Mouse (Mus musculus) liver (tissue): Measurements from ENCODE around the gene Pnpla7.
"Not testable (repeated sequence)": the region's sequence is repeated elsewhere in the genome, so short reads cannot be mapped to it uniquely, and the experiment has no call there.

Source experiments
- DNase-seq: peaks from one replicate; pipeline ENCODE4 v3.0.0-alpha.2; 2020; ENCODE audit warnings: mixed read lengths

Gene Pnpla7

GRCm38 (mm10) chr2:24975704-24976297 is at the start of gene Pnpla7:
TSS of gene Pnpla7 (plus strand) at chr2:24976033.
- DNase-seq: peak; percentile 91

GRCm38 (mm10) chr2:24926345-24926964 is 49.4 kb upstream of the Pnpla7 start:
- no peak for DNase-seq

GRCm38 (mm10) chr2:24926965-24927358 is 48.9 kb upstream of the Pnpla7 start:
- DNase-seq: no peak

- DNase-seq: no peak
These were observed 47.9 kb upstream of the Pnpla7 start for GRCm38 (mm10) chr2:24927810-24928479.

GRCm38 (mm10) chr2:24929119-24929518 is 46.7 kb upstream of the Pnpla7 start:
- no peak for DNase-seq

GRCm38 (mm10) chr2:24929593-24929992 is 46.2 kb upstream of the Pnpla7 start:
- no peak for DNase-seq

DNA sequence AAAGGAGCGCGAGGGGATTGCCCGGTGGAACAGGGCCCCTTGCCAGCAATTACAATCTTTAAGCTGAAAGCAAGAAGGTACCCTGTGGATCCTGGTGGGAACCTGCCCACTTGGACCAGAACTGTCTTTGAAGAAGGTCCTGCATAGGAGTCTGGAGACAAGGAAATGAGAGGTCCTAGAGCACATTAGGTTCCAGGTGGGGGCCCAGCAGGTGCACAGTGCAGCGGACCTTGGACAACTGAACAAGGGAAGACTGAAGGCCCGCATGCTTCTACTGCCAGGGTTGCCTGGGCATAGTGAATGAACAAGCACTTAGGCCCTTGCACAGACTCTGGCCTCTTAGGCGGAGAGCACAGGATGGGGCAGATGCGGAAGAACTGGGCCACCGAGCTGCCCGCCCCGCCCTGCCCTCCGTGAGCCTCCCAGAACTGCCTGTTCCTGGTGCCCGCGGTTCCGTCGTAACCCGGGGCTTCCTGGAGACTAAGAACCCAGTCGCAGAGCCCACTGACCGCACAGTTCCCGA is 41.3 kb upstream of the Pnpla7 start:
- DNase-seq: peak; percentile 68

DNA sequence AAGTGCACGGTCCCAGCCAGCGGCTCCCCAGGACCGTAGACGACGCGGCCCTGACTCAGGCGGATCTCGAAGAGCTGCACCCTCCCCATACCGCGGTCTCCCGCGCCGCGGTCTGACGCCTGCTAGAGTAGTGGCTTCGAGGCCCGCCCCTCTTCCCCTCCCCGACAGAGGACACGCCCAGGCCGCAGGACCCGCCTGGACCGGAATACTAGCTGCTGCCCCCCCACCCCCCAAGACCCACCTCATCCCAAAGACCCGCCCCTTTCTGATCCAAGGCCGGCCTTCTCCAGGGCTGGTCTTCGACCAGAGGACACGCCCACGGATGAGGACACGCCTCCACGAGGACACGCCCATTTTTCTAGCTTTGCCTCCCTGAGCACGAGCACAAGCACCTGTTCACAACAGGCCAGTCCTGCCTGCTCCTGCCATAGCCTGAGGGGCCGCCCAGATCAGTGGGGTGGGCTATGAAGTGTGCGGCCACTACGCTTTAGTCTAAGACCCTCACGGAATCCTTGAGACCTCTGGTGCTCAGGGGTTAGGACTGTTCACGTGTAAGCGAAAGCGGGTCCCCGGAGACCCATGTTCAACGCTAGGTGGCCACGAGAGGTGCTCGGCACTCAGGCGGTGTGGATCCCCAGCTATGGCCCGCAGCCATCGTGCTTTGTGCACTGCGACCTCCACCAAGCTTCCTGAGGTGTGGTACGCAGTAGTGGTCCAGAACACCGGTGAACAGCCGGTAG is 40.6 kb upstream of the Pnpla7 start, which contains the start of gene Arrdc1:
Gene Arrdc1 (minus strand): TSS at position 196 of the 740 bp plus-strand sequence.
- peak; percentile 97 for DNase-seq

GRCm38 (mm10) chr2:24942092-24942491 is 33.7 kb upstream of the Pnpla7 start:
- DNase-seq: no peak

DNA sequence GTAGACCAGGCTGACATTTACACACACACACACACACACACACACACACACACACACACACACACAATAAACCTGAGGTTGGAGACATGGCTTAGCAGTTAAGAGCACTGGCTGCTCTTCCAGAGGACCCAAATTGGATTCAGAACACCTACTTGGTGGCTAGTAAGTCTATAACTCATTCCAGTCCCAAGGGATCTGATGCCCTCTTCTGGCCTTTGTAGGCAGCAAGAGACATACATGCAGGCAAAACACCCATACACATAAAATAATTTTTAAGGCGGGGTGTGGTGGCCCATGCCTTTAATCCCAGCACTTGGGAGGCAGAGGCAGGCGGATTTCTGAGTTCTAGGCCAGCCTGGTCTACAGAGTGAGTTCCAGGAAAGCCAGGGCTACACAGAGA is 31.5 kb upstream of the Pnpla7 start:
- peak; percentile 24 for DNase-seq

GRCm38 (mm10) chr2:24949421-24950188 is 26.2 kb upstream of the Pnpla7 start, which contains the start of gene Zmynd19:
TSS of gene Zmynd19 (plus strand) at chr2:24949792.
- peak; percentile 99 for DNase-seq

DNA sequence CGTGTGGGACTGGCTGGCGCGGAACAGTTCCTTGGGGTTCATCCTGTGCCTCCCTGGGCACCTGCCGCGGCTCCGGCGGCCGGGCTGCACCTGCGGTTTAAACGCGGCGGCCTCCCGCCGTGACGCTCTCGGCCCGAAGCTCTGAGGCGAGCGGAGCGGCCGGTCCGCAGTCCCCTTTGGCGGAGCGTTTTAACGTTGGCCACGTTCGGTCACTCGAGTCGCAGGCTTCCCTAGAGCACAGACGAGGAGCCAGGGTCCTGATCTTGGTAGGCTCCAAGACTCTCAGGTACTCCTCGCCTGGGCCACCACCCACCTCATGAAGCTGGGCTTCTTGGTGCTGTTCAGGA is 25.7 kb upstream of the Pnpla7 start:
- peak; percentile 35 for DNase-seq

DNA sequence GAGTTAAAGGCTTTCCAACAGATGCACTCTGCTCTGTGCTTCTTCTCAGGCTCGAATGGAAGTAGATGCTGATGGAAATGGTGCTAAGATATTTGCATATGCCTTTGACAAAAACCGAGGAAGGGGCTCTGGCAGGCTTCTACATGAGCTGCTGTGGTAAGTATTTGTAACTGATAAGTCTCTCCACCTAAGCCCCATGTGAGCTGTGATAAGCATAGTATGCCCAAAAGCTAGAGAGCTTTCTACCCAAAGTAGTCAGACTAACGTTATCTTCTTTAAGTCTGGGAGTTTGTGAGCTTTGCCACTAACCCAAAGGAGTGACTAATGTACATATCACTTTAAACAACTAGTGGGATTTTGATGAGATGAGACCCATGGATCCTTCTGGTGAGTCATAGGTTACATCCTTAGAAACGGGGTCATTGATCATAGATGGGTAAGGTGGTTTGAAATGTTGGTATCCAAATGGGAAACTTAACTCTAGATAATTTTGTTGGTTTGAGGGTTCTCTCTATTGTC is 23.2 kb upstream of the Pnpla7 start:
- peak; percentile 18 for DNase-seq

- DNase-seq: peak; percentile 12
These were observed 14.9 kb upstream of the Pnpla7 start for GRCm38 (mm10) chr2:24960910-24961309.

GRCm38 (mm10) chr2:24962304-24963000 is 13.4 kb upstream of the Pnpla7 start, which contains the start of gene Dph7:
TSS of gene Dph7 (plus strand) at chr2:24962400.
- peak; percentile 89 for DNase-seq

DNA sequence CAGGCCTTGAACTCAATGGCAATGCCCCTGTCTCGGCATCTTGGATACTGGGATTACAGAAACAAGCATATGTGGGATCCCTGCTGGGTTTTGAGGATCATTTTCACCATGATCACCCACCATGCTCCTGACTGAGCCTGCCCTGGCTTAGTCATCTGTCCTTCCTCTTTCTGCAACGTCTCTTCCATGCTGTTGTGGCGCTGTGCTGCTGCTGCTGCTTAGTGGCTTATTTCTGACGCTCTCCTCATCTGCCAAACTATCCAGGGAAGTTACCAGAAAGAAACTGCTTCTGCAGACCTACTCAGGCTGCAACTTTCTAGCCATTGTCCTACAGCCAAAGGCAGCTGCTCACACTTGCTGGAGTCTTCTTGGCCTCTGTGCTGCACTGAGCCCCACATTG is 5.4 kb upstream of the Pnpla7 start:
- DNase-seq: no peak

- not testable (repeated sequence) for DNase-seq
These were observed 1.4 kb upstream of the Pnpla7 start for GRCm38 (mm10) chr2:24974452-24974851.

DNA sequence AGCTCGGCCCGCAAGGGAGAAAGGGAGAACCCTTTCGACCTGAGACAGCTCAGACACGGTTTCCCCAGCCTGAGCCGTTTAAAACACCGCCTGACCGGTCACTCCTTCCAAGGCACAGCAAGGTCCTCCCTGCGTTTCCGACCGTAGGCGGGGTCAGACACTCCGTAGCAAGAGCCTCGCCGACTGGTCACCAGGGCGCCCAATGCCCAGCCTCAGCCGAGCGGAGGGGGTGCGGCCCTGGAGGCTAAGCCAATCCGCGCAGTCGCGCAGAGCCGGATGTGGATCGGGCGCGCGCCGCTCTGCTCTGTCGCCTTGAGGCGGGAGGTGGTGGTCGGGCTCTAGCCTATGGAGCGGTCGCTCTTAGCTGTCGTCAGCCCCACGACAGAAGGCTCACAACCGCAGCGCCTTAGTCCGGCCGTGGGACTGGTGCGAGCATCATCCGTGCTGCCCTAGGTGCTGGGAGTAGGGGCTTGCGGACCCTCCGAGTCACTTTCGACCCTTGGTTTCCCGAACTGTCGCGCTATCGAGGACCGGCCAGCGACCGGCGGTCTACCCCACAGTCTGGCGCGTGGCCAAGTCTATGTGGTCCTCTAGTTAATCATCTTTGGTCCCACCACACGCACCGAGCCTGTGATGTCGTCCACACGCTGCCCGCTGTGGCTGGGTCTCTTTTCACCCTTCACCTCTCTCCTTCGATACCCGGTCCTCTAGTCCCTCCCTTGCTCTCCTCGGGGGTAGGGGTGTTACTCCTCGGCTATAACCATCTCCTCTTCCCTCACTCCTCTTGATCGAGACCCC is 728 bp upstream of the Pnpla7 start, which contains the start of gene Mrpl41:
Gene Mrpl41 (minus strand): TSS at position 193 of the 798 bp plus-strand sequence.
- peak; percentile 98 for DNase-seq

- peak; percentile 83 for DNase-seq
These were observed 1.1 kb downstream of the Pnpla7 start for GRCm38 (mm10) chr2:24976960-24977359.

- no peak for DNase-seq
These were observed 11.9 kb downstream of the Pnpla7 start for GRCm38 (mm10) chr2:24987762-24988161.
